Mouse (Mus musculus): ENCODE results near the gene Grin2b. TPM values are rescaled to one million over a fixed set of nuclear protein-coding genes. Genes with fewer than 3 reads are reported as not detected.
"Not testable (repeated sequence)": the region's sequence is repeated elsewhere in the genome, so short reads cannot be mapped to it uniquely, and the experiment has no call there.

The Grin2b gene
- total RNA-seq, 2 experiments from 2014 or later = 0.07 to 0.22 TPM

DNA sequence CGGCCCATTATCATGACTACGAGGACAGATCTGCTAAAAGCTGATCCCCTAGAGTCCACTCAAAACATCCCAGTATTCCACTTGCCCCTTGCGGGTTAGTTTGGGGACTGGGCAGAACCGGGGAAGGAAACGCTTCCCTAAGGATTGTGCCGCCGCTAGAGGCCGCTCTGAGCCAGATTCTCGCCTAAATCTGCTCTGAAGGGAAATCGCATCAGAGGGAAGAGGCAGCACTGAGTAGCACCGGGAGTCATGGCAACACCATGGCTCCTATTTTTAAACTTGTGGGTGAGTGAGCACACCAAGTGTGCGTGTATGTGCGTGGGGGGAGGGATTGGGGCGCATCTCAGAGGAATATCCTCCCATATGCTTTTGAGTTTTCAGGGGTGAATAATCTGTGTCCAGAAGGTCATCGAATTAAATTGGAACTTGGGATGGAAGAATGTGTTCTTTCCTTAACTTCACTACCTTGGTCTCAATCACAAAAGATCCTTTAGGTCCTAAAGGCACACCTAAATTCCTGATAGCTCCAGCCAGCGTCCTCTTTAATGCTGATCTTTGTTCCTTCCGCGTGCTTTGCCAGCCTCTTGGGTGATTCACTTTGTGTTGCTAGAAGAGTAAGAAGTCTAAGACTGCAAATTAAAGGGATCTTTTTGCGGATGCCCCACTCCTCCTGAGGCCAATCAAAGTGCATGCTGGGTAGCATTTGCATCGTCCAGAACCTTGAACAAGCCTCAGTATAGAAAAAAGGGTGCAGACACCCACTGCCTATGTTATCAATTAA, 265.6 kb downstream of the Grin2b start:
- peak; percentile 79 to 80 for DNase-seq (ENCODE audit: low spot score in 2 of 2)

GRCm38 (mm10) chr6:135907137-135907536, 266.2 kb downstream of the Grin2b start:
- no peak for DNase-seq (ENCODE audit: low spot score in 2 of 2)

GRCm38 (mm10) chr6:135904391-135904790, 268.9 kb downstream of the Grin2b start:
- no peak for DNase-seq (ENCODE audit: low spot score in 2 of 2)

DNA sequence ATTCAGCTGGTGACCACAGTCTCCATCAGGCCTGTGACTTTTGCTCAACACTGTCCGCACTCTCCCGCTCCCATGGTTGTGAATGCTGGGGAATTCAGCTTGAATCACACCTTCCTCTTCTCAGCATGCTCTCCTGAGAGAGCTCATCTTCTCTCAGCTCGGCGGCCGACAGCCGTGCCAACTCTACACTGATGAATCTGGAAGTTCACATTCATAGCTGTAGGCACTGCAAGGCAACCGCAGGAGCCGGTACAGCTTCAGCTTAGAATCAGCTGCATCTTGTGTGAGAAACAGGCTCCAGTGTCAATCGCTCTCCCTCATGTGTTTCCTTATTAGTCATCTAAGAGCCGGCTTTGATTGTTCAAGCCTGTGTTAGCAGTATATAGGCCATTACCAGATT, 272.9 kb downstream of the Grin2b start:
- no peak for DNase-seq (ENCODE audit: low spot score in 2 of 2)

GRCm38 (mm10) chr6:135899225-135899624, 274.1 kb downstream of the Grin2b start:
- DNase-seq (ENCODE audit: low spot score in 2 of 2) = no peak

- no peak for DNase-seq (ENCODE audit: low spot score in 2 of 2)
Measured at GRCm38 (mm10) chr6:135894793-135895228, 278.5 kb downstream of the Grin2b start.

DNA sequence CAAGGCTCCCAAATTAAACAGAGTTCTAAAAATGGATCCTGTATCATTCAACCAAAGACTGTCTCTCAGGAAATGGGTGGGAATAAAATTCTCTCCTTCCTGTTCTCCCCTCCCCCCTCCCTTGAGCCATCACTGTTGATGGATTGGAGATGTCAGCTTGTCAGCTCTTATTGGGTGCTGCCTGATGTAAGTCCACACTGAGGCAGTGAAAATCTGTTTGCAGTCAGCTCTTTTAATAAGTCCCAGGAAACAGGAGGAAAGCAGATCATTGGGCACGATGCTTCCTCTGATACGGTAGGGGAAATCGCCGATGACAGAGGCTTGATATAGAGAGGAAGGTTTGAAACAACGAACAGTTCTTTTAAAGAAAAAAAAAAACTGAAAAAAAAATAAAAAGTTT, 290.7 kb downstream of the Grin2b start:
- DNase-seq (ENCODE audit: low spot score in 2 of 2) = no peak

- no peak for DNase-seq (ENCODE audit: low spot score in 2 of 2)
Measured at GRCm38 (mm10) chr6:135876163-135876726, 297.1 kb downstream of the Grin2b start.

DNA sequence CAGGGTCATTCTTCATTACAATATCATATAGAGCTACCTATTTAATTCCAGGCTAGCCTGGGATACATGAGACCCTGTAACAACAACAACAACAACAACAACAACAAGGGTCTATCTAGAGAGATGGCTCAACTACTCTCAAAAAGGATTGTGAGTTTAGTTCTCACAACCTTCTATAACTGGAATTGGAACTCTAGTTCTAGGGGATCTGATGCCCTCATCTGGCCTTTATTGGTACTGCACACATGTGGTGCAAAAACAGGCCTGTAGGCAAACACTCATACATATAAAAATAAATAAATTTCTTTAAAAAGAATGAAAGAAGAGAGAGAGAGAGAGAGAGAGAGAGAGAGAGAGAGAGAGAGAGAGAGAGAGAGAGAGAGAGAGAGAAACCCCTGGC, 298.7 kb downstream of the Grin2b start:
- no peak for DNase-seq (ENCODE audit: low spot score in 2 of 2)

DNA sequence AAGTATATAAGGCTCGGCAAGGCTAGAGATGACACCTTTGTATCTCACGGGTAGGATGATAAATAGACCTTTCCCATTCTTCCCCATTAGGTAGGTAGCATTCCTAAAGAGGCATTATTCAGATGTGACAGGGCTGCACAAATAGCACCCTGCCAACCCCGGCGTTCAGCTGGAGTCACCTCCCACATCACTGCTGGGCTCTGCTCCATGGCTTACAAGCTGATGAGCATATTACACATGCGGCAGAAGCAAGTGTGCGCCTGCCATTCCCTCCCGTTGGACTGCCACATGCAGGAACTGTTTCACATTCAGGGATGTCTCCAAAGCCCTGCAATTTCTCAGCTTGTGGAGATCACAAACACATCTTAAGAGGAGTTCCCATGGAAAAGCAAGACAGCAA, 307.5 kb downstream of the Grin2b start:
- no peak for DNase-seq (ENCODE audit: low spot score in 2 of 2)

- no peak for DNase-seq (ENCODE audit: low spot score in 2 of 2)
Measured at GRCm38 (mm10) chr6:135863965-135864364, 309.3 kb downstream of the Grin2b start.

- no peak for DNase-seq (ENCODE audit: low spot score in 2 of 2)
Measured at GRCm38 (mm10) chr6:135859502-135859901, 313.8 kb downstream of the Grin2b start.

DNA sequence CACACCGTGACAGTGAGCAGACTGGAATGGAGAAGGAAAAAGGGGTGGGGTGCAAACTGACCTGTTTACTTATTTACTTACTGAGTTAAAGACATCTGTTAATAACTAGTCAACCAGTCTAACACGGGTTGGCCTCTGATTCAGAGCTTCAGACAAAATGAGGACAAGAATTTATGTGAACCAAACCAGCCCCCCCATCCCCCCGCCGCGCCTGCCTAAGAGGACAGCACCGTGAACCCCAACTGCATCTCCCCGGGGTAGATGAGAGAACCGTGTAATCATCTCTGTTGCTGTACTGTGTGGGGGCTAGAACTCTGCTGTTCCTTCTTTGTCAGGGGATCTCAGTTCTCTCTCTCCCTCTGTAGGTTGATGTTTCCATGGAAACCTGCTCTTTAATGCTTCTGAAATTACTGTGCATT, 319.1 kb downstream of the Grin2b start:
- no peak for DNase-seq (ENCODE audit: low spot score in 2 of 2)

- DNase-seq (ENCODE audit: low spot score in 2 of 2) = no peak
Measured at GRCm38 (mm10) chr6:135843755-135844154, 329.6 kb downstream of the Grin2b start.

- no peak for DNase-seq (ENCODE audit: low spot score in 2 of 2)
Measured at GRCm38 (mm10) chr6:135836353-135836752, 337.0 kb downstream of the Grin2b start.

GRCm38 (mm10) chr6:135833542-135833941, 339.8 kb downstream of the Grin2b start:
- no peak for DNase-seq (ENCODE audit: low spot score in 2 of 2)

DNA sequence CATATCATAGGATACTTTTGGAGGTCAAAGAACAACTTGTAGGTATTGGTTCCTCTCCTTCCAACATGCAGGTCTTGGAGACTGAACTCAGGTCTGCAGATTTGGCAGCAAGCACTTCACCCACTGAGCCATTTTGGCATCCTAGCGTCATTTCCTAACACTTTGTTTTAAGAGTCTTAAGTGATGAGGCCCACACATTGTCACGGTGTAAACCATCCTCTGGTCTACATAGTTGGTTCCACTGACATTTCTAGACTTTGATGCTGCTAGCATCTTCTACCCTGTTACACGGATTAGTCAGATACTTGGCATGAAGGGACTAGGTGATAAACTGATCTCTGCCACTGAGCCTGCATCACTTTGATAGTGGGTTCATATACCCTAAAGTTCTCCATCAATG, 341.3 kb downstream of the Grin2b start:
- DNase-seq (ENCODE audit: low spot score in 2 of 2) = no peak

- no peak for DNase-seq (ENCODE audit: low spot score in 2 of 2)
Measured at GRCm38 (mm10) chr6:135831032-135831431, 342.3 kb downstream of the Grin2b start.

- DNase-seq (ENCODE audit: low spot score in 2 of 2) = no peak
Measured at GRCm38 (mm10) chr6:135829458-135829857, 343.9 kb downstream of the Grin2b start.

GRCm38 (mm10) chr6:135828976-135829375, 344.3 kb downstream of the Grin2b start:
- DNase-seq (ENCODE audit: low spot score in 2 of 2) = no peak

GRCm38 (mm10) chr6:135827942-135828341, 345.4 kb downstream of the Grin2b start:
- peak; percentile 22 to 27 for DNase-seq (ENCODE audit: low spot score in 2 of 2)

DNA sequence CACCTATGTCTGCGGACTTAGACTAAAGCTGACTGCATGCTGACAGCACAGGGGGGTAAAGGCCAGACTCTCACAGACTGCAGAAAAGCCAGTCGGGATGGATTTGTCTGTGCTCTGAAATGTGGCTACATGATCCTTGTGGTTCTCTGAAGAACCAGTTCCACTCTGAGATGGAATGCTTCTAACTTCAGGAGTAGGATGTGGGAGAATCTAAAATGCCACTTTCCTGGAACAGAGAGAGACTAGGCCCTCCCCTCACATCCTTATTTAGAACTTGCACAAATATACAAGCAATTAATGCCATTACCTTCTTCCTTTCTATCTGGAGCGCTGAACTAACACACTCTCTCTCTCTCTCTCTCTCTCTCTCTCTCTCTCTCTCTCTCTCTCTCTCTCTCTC, 346.0 kb downstream of the Grin2b start:
- no peak for DNase-seq (ENCODE audit: low spot score in 2 of 2)

DNA sequence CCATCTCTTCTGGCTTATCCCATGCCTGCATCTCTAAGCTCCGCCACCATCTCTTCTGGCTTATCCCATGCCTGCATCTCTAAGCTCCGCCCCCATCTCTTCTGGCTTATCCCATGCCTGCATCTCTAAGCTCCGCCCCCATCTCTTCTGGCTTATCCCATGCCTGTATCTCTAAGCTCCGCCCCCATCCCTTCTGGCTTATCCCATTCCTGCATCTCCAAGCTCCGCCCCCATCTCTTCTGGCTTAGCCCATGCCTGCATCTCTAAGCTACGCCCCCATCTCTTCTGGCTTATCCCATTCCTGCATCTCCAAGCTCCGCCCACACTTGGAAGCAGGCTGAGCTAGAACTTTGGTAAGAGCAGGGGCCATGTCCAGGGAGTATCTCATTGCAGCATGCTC, 346.5 kb downstream of the Grin2b start:
- DNase-seq (ENCODE audit: low spot score in 2 of 2) = not testable (repeated sequence)
